Mouse (Mus musculus) heart, embryonic 15.5 days (tissue): ENCODE data around the gene Ftsj3. TPM values are rescaled to one million over a fixed set of nuclear protein-coding genes. Genes with fewer than 3 reads are reported as not detected.

ENCODE experiments used
- ATAC-seq: fragments of 200-750 bp; cut with Nextera tagmentation; replicated peaks from 2 replicates; pipeline ENCODE4 v1.8.0; 2017; ENCODE audit warnings: low read depth, moderate TSS enrichment; ENCODE audit not compliant: insufficient number of reproducible peaks, insufficient read depth, low FRiP score
- H3K27ac ChIP-seq: fragments of 300-500 bp; sonication (generic); 2 replicates; pipeline ENCODE4 v1.5.1; 2015; ENCODE audit warnings: mild to moderate bottlenecking, inconsistent platforms
- H3K27me3 ChIP-seq: fragments of 300-500 bp; sonication (generic); 2 replicates; pipeline ENCODE4 v1.6.1; 2015; ENCODE audit warnings: inconsistent platforms
- H3K36me3 ChIP-seq: fragments of 300-500 bp; sonication (generic); 2 replicates; pipeline ENCODE4 v1.6.1; 2015; ENCODE audit warnings: mild to moderate bottlenecking, inconsistent platforms
- H3K4me1 ChIP-seq: fragments of 300-500 bp; sonication (generic); replicated peaks from 2 replicates; pipeline ENCODE4 v1.6.1; 2015; ENCODE audit warnings: inconsistent platforms
- H3K4me2 ChIP-seq: fragments of 300-500 bp; sonication (generic); 2 replicates; pipeline ENCODE4 v1.6.1; 2015; ENCODE audit warnings: inconsistent platforms, mild to moderate bottlenecking, moderate library complexity
- H3K4me3 ChIP-seq: fragments of 300-500 bp; sonication (generic); 2 replicates; pipeline ENCODE4 v1.5.1; 2015; ENCODE audit warnings: mild to moderate bottlenecking, inconsistent platforms
- H3K9ac ChIP-seq: fragments of 300-500 bp; sonication (generic); 2 replicates; pipeline ENCODE4 v1.6.1; 2015; ENCODE audit warnings: mild to moderate bottlenecking, inconsistent platforms
- H3K9me3 ChIP-seq: fragments of 300-500 bp; sonication (generic); replicated peaks from 2 replicates; pipeline ENCODE4 v1.6.1; 2016; ENCODE audit warnings: inconsistent platforms
- WGBS: fragments of 180-500 bp; shearing (Covaris S2); methylation state at CpG from one replicate; pipeline ENCODE4 v1.1.7; 2015; ENCODE audit warnings: mixed read lengths; 5-methylcytosine and 5-hydroxymethylcytosine counted together
- polyA plus RNA-seq: library from polyadenylated mRNA; unstranded; fragments of >200 nt; fragmentation: Nextera tagmentation; extraction: Ambion mirVana; gene quantifications from 2 replicates; pipeline ENCODE4 v1.2.1, GENCODE M21; 2015

Gene Ftsj3
- polyA plus RNA-seq, 1 experiment from 2014 or later, result 31.1 TPM

- H3K4me1 ChIP-seq, result peaks cover 4% of the 10 kb centered on the region; the same call in 1 of the 2 replicates
- 68% methylated on average over 6 of the region's 6 CpGs for WGBS
- no peak overlapping the region for H3K9ac ChIP-seq
- ATAC-seq, result no peak
- H3K27ac ChIP-seq, result no peak overlapping the region
- H3K36me3 ChIP-seq, result no peaks in the 10 kb centered on the region
- H3K4me2 ChIP-seq, result no peak overlapping the region
- H3K9me3 ChIP-seq, result no peaks in the 10 kb centered on the region
- no peak overlapping the region for H3K4me3 ChIP-seq
- H3K27me3 ChIP-seq, result no peaks in the 10 kb centered on the region
These were observed 26.6 kb upstream of the Ftsj3 start for GRCm38 (mm10) chr11:106282452-106282851.

DNA sequence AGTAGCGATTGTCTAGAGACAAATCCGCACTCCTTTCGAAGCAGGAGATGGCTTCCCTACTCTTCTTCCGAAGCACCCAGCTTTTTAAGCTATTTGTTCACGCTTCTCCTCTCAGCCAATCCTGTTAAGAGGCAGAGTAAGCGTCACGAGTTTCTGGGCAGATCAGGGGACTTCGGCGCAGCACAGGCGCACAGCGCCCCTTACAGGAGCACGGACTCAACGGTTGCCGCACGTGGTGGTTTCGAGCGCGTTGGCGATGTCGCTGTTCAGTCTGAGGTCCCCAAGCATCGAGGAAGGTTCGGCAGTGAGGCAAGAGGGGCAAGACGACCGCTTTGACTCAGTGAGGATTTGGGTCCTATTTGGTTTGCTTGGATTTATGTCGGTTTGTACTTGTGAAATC lies 20.6 kb upstream of the Ftsj3 start, which contains the start of gene Tcam1:
TSS of gene Tcam1 (plus strand) at position 219 of the 400 bp plus-strand sequence.
- Histone ChIP-seq H3K9ac (no peak within 1 kb of the TSS), H3K9me3 (no peaks in the 10 kb centered on the region), H3K36me3 (no peaks in the 10 kb centered on the region), H3K27me3 (no peaks in the 10 kb centered on the region), H3K4me3 (peak within 1 kb of the TSS; percentile 17; the same call in 1 of the 2 replicates), H3K4me1 (peaks cover 27% of the 10 kb centered on the region), H3K4me2 (peak within 1 kb of the TSS; percentile 59), H3K27ac (no peak within 1 kb of the TSS)
- no peak; the same call in 1 of the 2 replicates for ATAC-seq
- 7% methylated on average over 25 of the region's 25 CpGs for WGBS

DNA sequence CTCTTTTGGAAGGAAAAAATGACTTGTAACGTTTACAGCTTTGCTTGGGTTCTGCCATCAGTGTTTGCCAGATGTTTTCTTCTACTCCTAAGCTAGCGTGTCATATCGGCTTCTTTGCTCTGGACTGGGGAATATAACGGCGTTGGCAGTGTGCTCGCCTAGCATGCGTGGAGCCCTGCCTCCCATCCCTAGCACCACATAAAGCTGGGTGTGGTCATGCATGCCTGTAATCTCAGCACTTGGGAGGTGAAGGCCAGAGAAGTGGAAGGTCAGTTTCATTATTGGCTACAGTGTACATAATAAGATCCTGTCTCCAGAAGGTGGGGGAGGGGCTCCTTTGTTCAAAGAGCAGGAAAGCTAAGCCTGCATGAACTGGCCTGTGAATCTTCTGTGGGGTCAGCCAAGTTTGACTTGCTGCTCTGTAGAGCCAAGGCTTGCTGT lies 19.1 kb upstream of the Ftsj3 start:
- Histone ChIP-seq H3K4me3 (no peak overlapping the region), H3K27me3 (no peaks in the 10 kb centered on the region), H3K9ac (no peak overlapping the region), H3K4me2 (no peak overlapping the region), H3K4me1 (peaks cover 39% of the 10 kb centered on the region), H3K9me3 (no peaks in the 10 kb centered on the region), H3K36me3 (no peaks in the 10 kb centered on the region), H3K27ac (peak overlapping the region; percentile 5; the same call in 1 of the 2 replicates)
- no peak for ATAC-seq
- WGBS, result 63% methylated on average over 7 of the region's 7 CpGs

GRCm38 (mm10) chr11:106274374-106274773 lies 18.5 kb upstream of the Ftsj3 start:
- ATAC-seq, result no peak
- H3K27me3 ChIP-seq, result no peaks in the 10 kb centered on the region
- H3K4me2 ChIP-seq, result no peak overlapping the region
- H3K9ac ChIP-seq, result no peak overlapping the region
- H3K9me3 ChIP-seq, result no peaks in the 10 kb centered on the region
- peaks cover 39% of the 10 kb centered on the region for H3K4me1 ChIP-seq
- WGBS, result 79% methylated on average over 1 of the region's 1 CpGs
- H3K4me3 ChIP-seq, result no peak overlapping the region
- no peaks in the 10 kb centered on the region for H3K36me3 ChIP-seq
- no peak overlapping the region for H3K27ac ChIP-seq

GRCm38 (mm10) chr11:106273811-106274210 lies 17.9 kb upstream of the Ftsj3 start:
- Histone ChIP-seq H3K4me2 (peak overlapping the region; percentile 87), H3K4me3 (no peak overlapping the region; the same call in 1 of the 2 replicates), H3K9me3 (no peaks in the 10 kb centered on the region), H3K27ac (no peak overlapping the region), H3K27me3 (no peaks in the 10 kb centered on the region), H3K4me1 (peaks cover 45% of the 10 kb centered on the region), H3K36me3 (no peaks in the 10 kb centered on the region), H3K9ac (no peak overlapping the region)
- WGBS, result 91% methylated on average over 6 of the region's 6 CpGs
- no peak for ATAC-seq

DNA sequence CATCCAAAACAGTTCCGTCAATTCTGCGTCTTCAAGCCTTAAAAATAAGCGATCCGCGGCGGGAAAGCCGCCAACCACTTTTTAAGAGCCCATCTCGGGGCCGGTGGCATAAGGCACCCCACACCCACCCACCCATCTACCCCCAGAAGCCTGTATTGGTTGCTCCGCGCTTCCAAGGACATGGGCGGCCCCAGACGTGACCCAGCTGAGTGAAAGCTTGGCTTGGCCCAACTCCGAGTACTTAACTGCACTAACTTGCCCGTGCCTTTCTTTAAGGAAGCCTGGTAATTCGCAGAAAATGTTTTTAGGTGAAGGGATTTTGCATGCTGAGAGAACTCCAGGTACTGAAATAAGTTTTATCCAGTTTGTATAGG lies 17.4 kb upstream of the Ftsj3 start:
- no peak for ATAC-seq
- Histone ChIP-seq H3K4me2 (peak overlapping the region; percentile 87), H3K27me3 (no peaks in the 10 kb centered on the region), H3K36me3 (no peaks in the 10 kb centered on the region), H3K27ac (peak overlapping the region; percentile 94), H3K9ac (peak overlapping the region; percentile 58), H3K9me3 (no peaks in the 10 kb centered on the region), H3K4me3 (peak overlapping the region; percentile 84), H3K4me1 (peaks cover 50% of the 10 kb centered on the region)
- WGBS, result 16% methylated on average over 16 of the region's 16 CpGs

- Histone ChIP-seq H3K27ac (peak within 1 kb of the TSS; percentile 94), H3K4me1 (peaks cover 55% of the 10 kb centered on the region), H3K36me3 (no peaks in the 10 kb centered on the region), H3K4me2 (peak within 1 kb of the TSS; percentile 87), H3K9ac (peak within 1 kb of the TSS; percentile 92), H3K9me3 (no peaks in the 10 kb centered on the region), H3K27me3 (no peaks in the 10 kb centered on the region), H3K4me3 (peak within 1 kb of the TSS; percentile 84)
- under 1% methylated on average over 65 of the region's 72 CpGs for WGBS
- ATAC-seq, result peak; percentile 96
These were observed 16.9 kb upstream of the Ftsj3 start, which contains the start of gene Smarcd2 for GRCm38 (mm10) chr11:106272644-106273310. Gene Smarcd2, minus strand, starts transcription at chr11:106272972.

DNA sequence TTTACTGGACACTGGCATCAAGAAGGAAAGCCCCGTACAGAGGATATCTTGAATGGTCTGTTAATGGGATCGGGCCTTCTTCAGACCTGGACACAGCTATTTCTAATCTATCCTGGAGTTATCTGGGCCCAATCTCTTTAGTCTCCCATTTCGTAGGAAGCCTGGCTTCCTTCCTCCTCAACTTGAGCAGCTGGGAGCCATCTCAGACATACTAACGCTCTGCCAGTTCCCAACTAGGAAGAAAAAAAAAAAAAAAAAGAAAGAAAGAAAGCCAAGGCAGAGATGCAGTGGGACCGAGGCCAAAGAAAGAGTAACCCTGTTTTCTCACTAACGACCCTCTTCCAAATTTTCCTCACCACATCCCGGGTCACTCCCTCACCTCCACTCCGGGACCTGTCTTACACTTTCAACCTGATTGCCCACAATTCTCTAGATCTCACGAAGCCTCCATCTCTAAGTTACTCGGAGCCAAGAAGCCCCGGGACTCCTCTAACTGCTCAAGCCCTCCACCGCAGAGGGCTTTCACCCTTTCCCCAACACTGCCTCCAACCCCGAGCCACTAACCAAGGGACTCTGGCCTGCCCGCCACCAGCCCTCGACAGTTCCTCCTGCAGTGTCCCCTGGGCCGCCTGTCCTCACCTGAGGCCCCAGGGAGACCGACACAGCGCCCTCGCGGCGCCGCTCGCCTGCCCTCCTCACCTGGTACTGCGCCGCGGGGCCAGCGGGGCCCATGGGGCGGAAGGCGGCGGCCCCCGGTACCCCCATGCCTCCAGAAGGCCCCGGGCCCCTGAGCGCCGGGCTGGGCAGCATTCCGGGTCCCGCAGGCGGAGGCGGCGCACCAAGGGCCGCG lies 16.1 kb upstream of the Ftsj3 start:
- Histone ChIP-seq H3K36me3 (peaks cover 4% of the 10 kb centered on the region), H3K4me1 (peaks cover 62% of the 10 kb centered on the region), H3K27ac (peak overlapping the region; percentile 94), H3K4me2 (peak overlapping the region; percentile 78), H3K4me3 (peak overlapping the region; percentile 84), H3K9me3 (no peaks in the 10 kb centered on the region), H3K9ac (peak overlapping the region; percentile 92), H3K27me3 (no peaks in the 10 kb centered on the region)
- WGBS, result 1% methylated on average over 41 of the region's 41 CpGs
- peak; percentile 36 for ATAC-seq

GRCm38 (mm10) chr11:106271131-106271793 lies 15.4 kb upstream of the Ftsj3 start:
- no peak for ATAC-seq
- Histone ChIP-seq H3K9ac (peak overlapping the region; percentile 92), H3K4me3 (peak overlapping the region; percentile 84), H3K27me3 (no peaks in the 10 kb centered on the region), H3K4me1 (peaks cover 56% of the 10 kb centered on the region), H3K4me2 (peak overlapping the region; percentile 78), H3K9me3 (no peaks in the 10 kb centered on the region), H3K36me3 (peaks cover 12% of the 10 kb centered on the region), H3K27ac (peak overlapping the region; percentile 94)
- 38% methylated on average over 5 of the region's 5 CpGs for WGBS

GRCm38 (mm10) chr11:106269060-106269431 lies 13.2 kb upstream of the Ftsj3 start:
- Histone ChIP-seq H3K4me1 (peaks cover 44% of the 10 kb centered on the region), H3K27ac (peak overlapping the region; percentile 16; the same call in 1 of the 2 replicates), H3K4me3 (no peak overlapping the region), H3K4me2 (peak overlapping the region; percentile 32; the same call in 1 of the 2 replicates), H3K36me3 (peaks cover 34% of the 10 kb centered on the region), H3K27me3 (no peaks in the 10 kb centered on the region), H3K9ac (no peak overlapping the region), H3K9me3 (no peaks in the 10 kb centered on the region)
- ATAC-seq, result no peak
- WGBS, result 34% methylated on average over 3 of the region's 3 CpGs
